Mouse (Mus musculus): ENCODE measurements at regions not wholly inside any gene's neighbourhood (a gene's known extent, or its start where the extent isn't known, plus 50 kb on each side); places are given as distances from the start of the nearest gene placed in this dataset.

GRCm38 (mm10) chr11:64841092-64841491 is 137.7 kb upstream of the Elac2 start:
- no peaks in the 10 kb centered on the region for H3K36me3 ChIP-seq
- peaks cover 11% of the 10 kb centered on the region for H3K4me1 ChIP-seq
- DNase-seq (ENCODE audit: low spot score), result no peak
- no peaks in the 10 kb centered on the region; the same call in 1 of the 2 replicates for H3K27me3 ChIP-seq (ENCODE audit: insufficient read depth, poor library complexity, severe bottlenecking)
- H3K4me3 ChIP-seq, result no peak overlapping the region
- WGBS, result 64% methylated on average over 2 of the region's 2 CpGs
- no peaks in the 10 kb centered on the region for H3K9me3 ChIP-seq
- no peak overlapping the region for H3K27ac ChIP-seq

GRCm38 (mm10) chr11:64842775-64843530 is 135.9 kb upstream of the Elac2 start:
- H3K9me3 ChIP-seq, result no peaks in the 10 kb centered on the region
- WGBS, result 36% methylated on average over 18 of the region's 18 CpGs
- DNase-seq (ENCODE audit: low spot score), result no peak

GRCm38 (mm10) chr11:64846577-64847147 is 132.2 kb upstream of the Elac2 start:
- H3K27ac ChIP-seq, result no peak overlapping the region
- DNase-seq (ENCODE audit: low spot score), result no peak
- peaks cover 11% of the 10 kb centered on the region for H3K4me1 ChIP-seq
- no peaks in the 10 kb centered on the region for H3K9me3 ChIP-seq
- no peaks in the 10 kb centered on the region; the same call in 1 of the 2 replicates for H3K27me3 ChIP-seq (ENCODE audit: insufficient read depth, poor library complexity, severe bottlenecking)
- no peak overlapping the region for H3K4me3 ChIP-seq
- H3K36me3 ChIP-seq, result no peaks in the 10 kb centered on the region
- 87% methylated on average over 7 of the region's 7 CpGs for WGBS

More at GRCm38 (mm10) chr11:64842775-64843530, 135.9 kb upstream of the Elac2 start:
- H3K27me3 ChIP-seq (ENCODE audit: insufficient read depth, poor library complexity, severe bottlenecking), result no peaks in the 10 kb centered on the region; the same call in 1 of the 2 replicates
- H3K4me1 ChIP-seq, result peaks cover 11% of the 10 kb centered on the region
- H3K36me3 ChIP-seq, result no peaks in the 10 kb centered on the region
- 0 out of 2 replicates have a peak overlapping the region, but pooled peaks have one; percentile 15 for H3K4me3 ChIP-seq
- H3K27ac ChIP-seq, result no peak overlapping the region

- H3K27ac ChIP-seq, result no peak overlapping the region
- no peaks in the 10 kb centered on the region for H3K9me3 ChIP-seq
- 68% methylated on average over 3 of the region's 3 CpGs for WGBS
- H3K36me3 ChIP-seq, result no peaks in the 10 kb centered on the region
- H3K4me3 ChIP-seq, result no peak overlapping the region
- no peaks in the 10 kb centered on the region for H3K4me1 ChIP-seq
- no peak for DNase-seq (ENCODE audit: low spot score)
- H3K27me3 ChIP-seq (ENCODE audit: insufficient read depth, poor library complexity, severe bottlenecking), result no peaks in the 10 kb centered on the region
Measured at GRCm38 (mm10) chr11:64859636-64860035, 119.2 kb upstream of the Elac2 start.

- no peaks in the 10 kb centered on the region for H3K9me3 ChIP-seq
- 31% methylated on average over 8 of the region's 8 CpGs for WGBS
- peaks cover 12% of the 10 kb centered on the region for H3K4me1 ChIP-seq
- no peak overlapping the region for H3K27ac ChIP-seq
- 0 out of 2 replicates have a peak, but pooled peaks cover 6% of the 10 kb centered on the region for H3K27me3 ChIP-seq (ENCODE audit: insufficient read depth, poor library complexity, severe bottlenecking)
- H3K36me3 ChIP-seq, result no peaks in the 10 kb centered on the region
- DNase-seq (ENCODE audit: low spot score), result peak; percentile 72
- no peak overlapping the region for H3K4me3 ChIP-seq
Measured at GRCm38 (mm10) chr11:64880674-64881073, 98.2 kb upstream of the Elac2 start.

GRCm38 (mm10) chr11:64884518-64884917 is 94.3 kb upstream of the Elac2 start:
- H3K36me3 ChIP-seq, result no peaks in the 10 kb centered on the region
- H3K9me3 ChIP-seq, result no peaks in the 10 kb centered on the region
- peaks cover 25% of the 10 kb centered on the region for H3K4me1 ChIP-seq
- H3K4me3 ChIP-seq, result no peak overlapping the region
- 0 out of 2 replicates have a peak, but pooled peaks cover 10% of the 10 kb centered on the region for H3K27me3 ChIP-seq (ENCODE audit: insufficient read depth, poor library complexity, severe bottlenecking)
- no peak for DNase-seq (ENCODE audit: low spot score)
- H3K27ac ChIP-seq, result no peak overlapping the region
- WGBS, result 38% methylated on average over 2 of the region's 2 CpGs

GRCm38 (mm10) chr11:64889335-64890020 is 89.4 kb upstream of the Elac2 start:
- 58% methylated on average over 11 of the region's 11 CpGs for WGBS
- 0 out of 2 replicates have a peak, but pooled peaks cover 16% of the 10 kb centered on the region for H3K4me1 ChIP-seq
- no peak overlapping the region for H3K4me3 ChIP-seq
- no peaks in the 10 kb centered on the region for H3K36me3 ChIP-seq
- peak; percentile 61 for DNase-seq (ENCODE audit: low spot score)
- H3K9me3 ChIP-seq, result no peaks in the 10 kb centered on the region
- H3K27me3 ChIP-seq (ENCODE audit: insufficient read depth, poor library complexity, severe bottlenecking), result 0 out of 2 replicates have a peak, but pooled peaks cover 5% of the 10 kb centered on the region
- H3K27ac ChIP-seq, result peak overlapping the region; percentile 16; the same call in 1 of the 2 replicates

- Histone ChIP-seq H3K36me3 (no peaks in the 10 kb centered on the region), H3K9me3 (no peaks in the 10 kb centered on the region), H3K27me3 (ENCODE audit: insufficient read depth, poor library complexity, severe bottlenecking) (0 out of 2 replicates have a peak, but pooled peaks cover 5% of the 10 kb centered on the region), H3K27ac (no peak overlapping the region), H3K4me1 (0 out of 2 replicates have a peak, but pooled peaks cover 16% of the 10 kb centered on the region), H3K4me3 (no peak overlapping the region)
- DNase-seq (ENCODE audit: low spot score), result peak; percentile 65
- WGBS, result 44% methylated on average over 3 of the region's 3 CpGs
Measured at GRCm38 (mm10) chr11:64890776-64891175, 88.1 kb upstream of the Elac2 start.

GRCm38 (mm10) chr11:64895804-64896466 is 82.9 kb upstream of the Elac2 start:
- WGBS, result 85% methylated on average over 14 of the region's 14 CpGs

GRCm38 (mm10) chr11:64898758-64899586 is 79.9 kb upstream of the Elac2 start:
- no peaks in the 10 kb centered on the region for H3K36me3 ChIP-seq
- whole genome bisulfite sequencing, result 27% methylated on average over 17 of the region's 17 CpGs
- 0 out of 2 replicates have a peak, but pooled peaks cover 7% of the 10 kb centered on the region for H3K4me1 ChIP-seq
- H3K9me3 ChIP-seq, result no peaks in the 10 kb centered on the region
- no peak overlapping the region for H3K27ac ChIP-seq
- H3K27me3 ChIP-seq (ENCODE audit: insufficient read depth, poor library complexity, severe bottlenecking), result no peaks in the 10 kb centered on the region; the same call in 1 of the 2 replicates
- H3K4me3 ChIP-seq, result no peak overlapping the region
- DNase-seq (ENCODE audit: low spot score), result peak; percentile 80

More at GRCm38 (mm10) chr11:64895804-64896466, 82.9 kb upstream of the Elac2 start:
- DNase-seq (ENCODE audit: low spot score), result no peak
- Histone ChIP-seq H3K27me3 (ENCODE audit: insufficient read depth, poor library complexity, severe bottlenecking) (no peaks in the 10 kb centered on the region), H3K4me3 (no peak overlapping the region), H3K9me3 (no peaks in the 10 kb centered on the region), H3K27ac (no peak overlapping the region), H3K4me1 (0 out of 2 replicates have a peak, but pooled peaks cover 7% of the 10 kb centered on the region), H3K36me3 (no peaks in the 10 kb centered on the region)

- 0 out of 2 replicates have a peak, but pooled peaks cover 7% of the 10 kb centered on the region for H3K4me1 ChIP-seq
- DNase-seq (ENCODE audit: low spot score), result no peak
- H3K27ac ChIP-seq, result no peak overlapping the region
- no peak overlapping the region for H3K4me3 ChIP-seq
- 65% methylated on average over 15 of the region's 15 CpGs for WGBS
- no peaks in the 10 kb centered on the region for H3K36me3 ChIP-seq
- H3K9me3 ChIP-seq, result no peaks in the 10 kb centered on the region
- no peaks in the 10 kb centered on the region; the same call in 1 of the 2 replicates for H3K27me3 ChIP-seq (ENCODE audit: insufficient read depth, poor library complexity, severe bottlenecking)
Measured at GRCm38 (mm10) chr11:64899587-64900278, 79.1 kb upstream of the Elac2 start.
